Mouse (Mus musculus) gastrocnemius, adult 2 months (tissue): ENCODE measurements at regions not wholly inside any gene's neighbourhood (a gene's known extent, or its start where the extent isn't known, plus 50 kb on each side); places are given as distances from the start of the nearest gene placed in this dataset.

Experiments
- DNase-seq: peaks from one replicate; pipeline ENCODE4 v3.0.0; 2022
- H3K27ac ChIP-seq: fragments of 200-600 bp; 2 replicates; pipeline ENCODE4 v1.8.1; 2022; ENCODE audit warnings: mild to moderate bottlenecking
- H3K4me3 ChIP-seq: fragments of 200-600 bp; 2 replicates; pipeline ENCODE4 v1.8.1; 2022; ENCODE audit warnings: mild to moderate bottlenecking, moderate library complexity
- CTCF ChIP-seq: fragments of 200-600 bp; IDR thresholded peaks from 2 replicates; pipeline ENCODE4 v1.8.1; 2022; ENCODE audit warnings: antibody characterized with exemption, mild to moderate bottlenecking, moderate library complexity
- intact Hi-C: fragments of 180-260 bp; cut with DNase I; formaldehyde crosslinking; loops from one replicate; pipeline ENCODE4 v1.15.1; 2025

- no peak for TF ChIP-seq CTCF
- no peak for DNase-seq
- Histone ChIP-seq H3K4me3 (no peak overlapping the region), H3K27ac (no peak overlapping the region)
- intact Hi-C loops: no loop called here
Measured at GRCm38 (mm10) chr6:12247975-12248374, 340.4 kb downstream of the Phf14 start.

GRCm38 (mm10) chr6:12248599-12248998 is 341.0 kb downstream of the Phf14 start:
- intact Hi-C loops: no loop called here
- H3K27ac ChIP-seq: no peak overlapping the region
- no peak for TF ChIP-seq CTCF
- H3K4me3 ChIP-seq: no peak overlapping the region
- no peak for DNase-seq

- no peak for DNase-seq
Measured at GRCm38 (mm10) chr6:12254507-12254906, 346.9 kb downstream of the Phf14 start.

GRCm38 (mm10) chr6:12255434-12255833 is 347.8 kb downstream of the Phf14 start:
- intact Hi-C loops: no loop called here
- no peak for TF ChIP-seq CTCF
- H3K4me3 ChIP-seq: no peak overlapping the region
- H3K27ac ChIP-seq: no peak overlapping the region
- DNase-seq: no peak

More at GRCm38 (mm10) chr6:12254507-12254906, 346.9 kb downstream of the Phf14 start:
- Histone ChIP-seq H3K27ac (no peak overlapping the region), H3K4me3 (no peak overlapping the region)
- intact Hi-C loops: no loop called here
- TF ChIP-seq CTCF: no peak

- no peak overlapping the region for H3K4me3 ChIP-seq
- H3K27ac ChIP-seq: no peak overlapping the region
- no peak for TF ChIP-seq CTCF
- DNase-seq: no peak
- intact Hi-C loops: no loop called here
Measured at GRCm38 (mm10) chr6:12258273-12258672, 350.7 kb downstream of the Phf14 start.

- DNase-seq: no peak
- no peak for TF ChIP-seq CTCF
- H3K4me3 ChIP-seq: no peak overlapping the region
- intact Hi-C loops: no loop called here
- H3K27ac ChIP-seq: no peak overlapping the region
Measured at GRCm38 (mm10) chr6:12258940-12259481, 351.4 kb downstream of the Phf14 start.

GRCm38 (mm10) chr6:12259629-12260028 is 352.0 kb downstream of the Phf14 start:
- Histone ChIP-seq H3K27ac (no peak overlapping the region), H3K4me3 (no peak overlapping the region)
- TF ChIP-seq CTCF: no peak
- intact Hi-C loops: no loop called here
- no peak for DNase-seq

- DNase-seq: peak; percentile 16
- intact Hi-C loops: no loop called here
- no peak overlapping the region for H3K4me3 ChIP-seq
- peak; percentile 70 for TF ChIP-seq CTCF
- H3K27ac ChIP-seq: no peak overlapping the region
Measured at GRCm38 (mm10) chr6:12260325-12261076, 352.9 kb downstream of the Phf14 start.
